Mouse (Mus musculus) heart, embryonic 11.5 days (tissue): ENCODE measurements around the gene Cdc14a. TPM values are rescaled to one million over a fixed set of nuclear protein-coding genes. Genes with fewer than 3 reads are reported as not detected.

Experiments
- ATAC-seq: fragments of 200-750 bp; cut with Nextera tagmentation; replicated peaks from 2 replicates; pipeline ENCODE4 v1.8.0; 2017; ENCODE audit warnings: moderate library complexity; ENCODE audit not compliant: insufficient number of reproducible peaks, low FRiP score, low TSS enrichment
- H3K27ac ChIP-seq: fragments of 300-500 bp; sonication (generic); 2 replicates; pipeline ENCODE4 v1.5.1; 2014; ENCODE audit warnings: mild to moderate bottlenecking, low read depth, low read length
- H3K27me3 ChIP-seq: fragments of 300-500 bp; sonication (generic); 2 replicates; pipeline ENCODE4 v1.6.1; 2014; ENCODE audit warnings: mild to moderate bottlenecking, low read length, mixed read lengths; ENCODE audit not compliant: control insufficient read depth, insufficient read depth
- H3K36me3 ChIP-seq: fragments of 300-500 bp; sonication (generic); 2 replicates; pipeline ENCODE4 v1.6.1; 2014; ENCODE audit warnings: mild to moderate bottlenecking, low read length, moderate library complexity, mixed read lengths; ENCODE audit not compliant: control insufficient read depth, insufficient read depth
- H3K4me1 ChIP-seq: fragments of 300-500 bp; sonication (generic); 2 replicates; pipeline ENCODE4 v1.6.1; 2014; ENCODE audit warnings: low read length; ENCODE audit not compliant: control insufficient read depth, insufficient read depth
- H3K4me2 ChIP-seq: fragments of 300-500 bp; sonication (generic); 2 replicates; pipeline ENCODE4 v1.6.1; 2014; ENCODE audit warnings: mild to moderate bottlenecking, moderate library complexity
- H3K4me3 ChIP-seq: fragments of 300-500 bp; sonication (generic); 2 replicates; pipeline ENCODE4 v1.5.1; 2014; ENCODE audit warnings: low read depth, low read length
- H3K9ac ChIP-seq: fragments of 300-500 bp; sonication (generic); 2 replicates; pipeline ENCODE4 v1.6.1; 2014; ENCODE audit warnings: mild to moderate bottlenecking, low read depth, low read length, moderate library complexity
- H3K9me3 ChIP-seq: fragments of 300-500 bp; sonication (generic); replicated peaks from 2 replicates; pipeline ENCODE4 v1.6.1; 2016; ENCODE audit warnings: low read length; ENCODE audit not compliant: control insufficient read depth
- WGBS: fragments of 180-500 bp; shearing (Covaris S2); extraction: QIAGEN DNeasy Blood & Tissue Kit; methylation state at CpG from one replicate; pipeline ENCODE4 v1.1.7; 2014; ENCODE audit not compliant: insufficient replicate concordance; 5-methylcytosine and 5-hydroxymethylcytosine counted together
- polyA plus RNA-seq: library from polyadenylated mRNA; unstranded; fragments of >200 nt; fragmentation: Nextera tagmentation; extraction: Ambion mirVana; gene quantifications from 2 replicates; pipeline ENCODE4 v1.2.1, GENCODE M21; 2014

The Cdc14a gene
- polyA plus RNA-seq, 1 experiment from 2014 or later, result 6.3 TPM

DNA sequence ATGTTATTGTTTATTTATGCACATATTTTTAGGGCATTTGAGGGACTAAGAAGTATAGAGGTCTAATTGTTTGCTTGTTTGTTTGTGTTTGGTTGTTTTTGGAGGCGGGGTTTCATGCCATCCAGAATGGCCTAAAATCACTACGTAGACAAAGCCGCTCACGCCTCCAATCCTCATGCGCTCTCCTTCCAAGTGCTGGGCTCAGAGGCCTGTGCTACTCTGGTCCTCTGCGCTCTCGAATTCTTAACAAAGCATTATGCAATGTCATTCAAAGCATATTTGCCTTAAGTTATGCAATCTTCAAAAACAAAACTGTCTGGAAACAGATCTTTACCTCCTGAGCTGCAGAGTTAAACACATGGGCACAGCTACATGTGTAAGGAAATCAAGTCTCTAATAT, 121.3 kb downstream of the Cdc14a start:
- ATAC-seq, result no peak
- H3K4me1 ChIP-seq, result peaks cover 2% of the 10 kb centered on the region; the same call in 1 of the 2 replicates
- H3K27ac ChIP-seq, result no peak overlapping the region
- no peaks in the 10 kb centered on the region for H3K9me3 ChIP-seq
- H3K27me3 ChIP-seq, result no peaks in the 10 kb centered on the region
- H3K36me3 ChIP-seq, result 0 out of 2 replicates have a peak, but pooled peaks cover 2% of the 10 kb centered on the region
- 94% methylated on average over 7 of the region's 7 CpGs for WGBS
- H3K4me2 ChIP-seq, result no peak overlapping the region
- H3K4me3 ChIP-seq, result no peak overlapping the region
- no peak overlapping the region for H3K9ac ChIP-seq

DNA sequence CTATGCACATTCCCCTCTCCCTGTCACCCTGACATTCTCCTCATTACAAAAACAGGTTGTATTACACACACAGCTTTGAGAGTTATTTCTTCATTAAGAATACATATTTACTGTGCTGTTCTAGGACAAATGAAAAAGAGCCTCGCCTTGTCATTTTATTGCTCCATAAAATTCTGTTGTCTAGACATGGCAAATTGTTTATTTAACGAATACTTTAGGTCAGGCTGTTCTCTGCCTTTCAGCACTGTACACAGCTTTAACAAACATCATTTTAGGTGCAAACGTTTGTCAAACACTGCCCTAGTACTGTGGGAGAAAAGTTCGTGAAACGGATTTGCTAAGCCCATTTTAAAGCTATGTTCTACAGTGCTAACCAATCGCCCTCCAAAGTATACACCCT, 122.1 kb downstream of the Cdc14a start:
- Histone ChIP-seq H3K4me3 (no peak overlapping the region), H3K27me3 (no peaks in the 10 kb centered on the region), H3K36me3 (0 out of 2 replicates have a peak, but pooled peaks cover 2% of the 10 kb centered on the region), H3K9ac (no peak overlapping the region), H3K4me1 (no peaks in the 10 kb centered on the region), H3K4me2 (no peak overlapping the region), H3K9me3 (no peaks in the 10 kb centered on the region), H3K27ac (no peak overlapping the region)
- ATAC-seq, result no peak
- WGBS, result 82% methylated on average over 6 of the region's 6 CpGs

DNA sequence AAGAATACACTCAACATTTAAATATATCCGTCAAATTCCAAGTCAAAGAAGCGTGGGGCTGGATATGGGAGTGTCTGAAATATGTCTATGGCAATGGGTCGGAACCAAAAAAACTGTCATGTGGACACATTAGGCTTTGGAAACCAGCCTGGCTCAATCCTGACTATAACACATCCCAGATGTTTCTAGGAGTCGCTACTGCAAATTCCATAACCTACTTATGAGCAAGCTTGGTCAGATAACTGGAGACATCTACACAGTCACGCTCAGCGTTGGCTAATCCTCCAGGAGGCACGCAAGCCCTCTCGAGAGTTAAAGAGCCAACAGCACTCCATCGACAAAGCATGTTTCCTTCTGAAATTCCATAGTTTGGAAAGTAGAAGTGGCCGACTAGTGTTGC, 125.1 kb downstream of the Cdc14a start:
- no peaks in the 10 kb centered on the region for H3K9me3 ChIP-seq
- no peak overlapping the region for H3K27ac ChIP-seq
- H3K9ac ChIP-seq, result no peak overlapping the region
- H3K4me1 ChIP-seq, result no peaks in the 10 kb centered on the region
- H3K27me3 ChIP-seq, result no peaks in the 10 kb centered on the region
- H3K36me3 ChIP-seq, result peaks cover 4% of the 10 kb centered on the region
- 86% methylated on average over 10 of the region's 10 CpGs for WGBS
- ATAC-seq, result no peak
- no peak overlapping the region for H3K4me2 ChIP-seq
- H3K4me3 ChIP-seq, result no peak overlapping the region

DNA sequence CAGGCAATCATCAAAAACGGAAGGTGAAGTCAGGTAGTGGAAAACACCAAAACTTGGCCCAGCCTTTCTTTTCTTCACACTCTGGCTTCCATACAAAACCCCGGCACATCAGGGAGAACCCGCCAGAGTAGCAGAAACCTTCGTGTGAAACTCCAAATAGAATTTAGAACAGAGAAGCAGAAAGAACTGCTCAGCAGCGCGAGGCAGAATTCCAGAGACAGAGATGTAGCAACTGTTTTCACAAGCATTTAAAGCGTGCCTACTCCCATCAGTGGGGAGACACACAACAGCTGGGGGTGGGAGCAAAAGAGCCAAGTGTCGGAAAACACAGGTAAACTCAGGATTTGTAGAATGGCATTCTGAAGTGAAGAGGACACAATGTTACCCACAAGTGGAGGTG, 125.8 kb downstream of the Cdc14a start:
- ATAC-seq, result no peak
- Histone ChIP-seq H3K4me1 (no peaks in the 10 kb centered on the region), H3K27ac (no peak overlapping the region), H3K9me3 (no peaks in the 10 kb centered on the region), H3K9ac (no peak overlapping the region), H3K4me2 (no peak overlapping the region), H3K4me3 (no peak overlapping the region), H3K27me3 (no peaks in the 10 kb centered on the region), H3K36me3 (peaks cover 6% of the 10 kb centered on the region)
- 91% methylated on average over 8 of the region's 8 CpGs for WGBS

DNA sequence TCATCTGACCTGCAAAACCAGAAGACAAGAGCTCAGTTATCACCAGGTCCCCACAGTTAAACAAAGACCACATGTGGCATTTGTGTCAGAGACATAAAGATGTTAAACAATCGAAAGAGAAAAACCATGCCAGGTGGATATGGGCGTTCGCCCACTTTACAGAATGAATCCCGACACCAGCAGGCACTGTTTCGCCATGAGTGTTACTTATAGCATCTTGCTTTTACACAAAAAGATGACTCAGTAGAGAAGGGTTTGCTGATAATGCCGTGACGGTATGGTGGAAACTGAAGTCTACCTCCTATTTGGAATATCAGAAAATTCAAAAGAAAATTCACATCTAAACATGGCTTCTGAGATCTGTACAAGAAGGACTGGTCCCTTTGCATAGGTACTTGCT, 126.7 kb downstream of the Cdc14a start:
- peaks cover 6% of the 10 kb centered on the region for H3K36me3 ChIP-seq
- no peaks in the 10 kb centered on the region for H3K27me3 ChIP-seq
- no peak overlapping the region for H3K9ac ChIP-seq
- 94% methylated on average over 7 of the region's 7 CpGs for WGBS
- H3K4me1 ChIP-seq, result no peaks in the 10 kb centered on the region
- H3K9me3 ChIP-seq, result no peaks in the 10 kb centered on the region
- H3K4me3 ChIP-seq, result no peak overlapping the region
- H3K27ac ChIP-seq, result no peak overlapping the region
- ATAC-seq, result no peak
- no peak overlapping the region for H3K4me2 ChIP-seq

DNA sequence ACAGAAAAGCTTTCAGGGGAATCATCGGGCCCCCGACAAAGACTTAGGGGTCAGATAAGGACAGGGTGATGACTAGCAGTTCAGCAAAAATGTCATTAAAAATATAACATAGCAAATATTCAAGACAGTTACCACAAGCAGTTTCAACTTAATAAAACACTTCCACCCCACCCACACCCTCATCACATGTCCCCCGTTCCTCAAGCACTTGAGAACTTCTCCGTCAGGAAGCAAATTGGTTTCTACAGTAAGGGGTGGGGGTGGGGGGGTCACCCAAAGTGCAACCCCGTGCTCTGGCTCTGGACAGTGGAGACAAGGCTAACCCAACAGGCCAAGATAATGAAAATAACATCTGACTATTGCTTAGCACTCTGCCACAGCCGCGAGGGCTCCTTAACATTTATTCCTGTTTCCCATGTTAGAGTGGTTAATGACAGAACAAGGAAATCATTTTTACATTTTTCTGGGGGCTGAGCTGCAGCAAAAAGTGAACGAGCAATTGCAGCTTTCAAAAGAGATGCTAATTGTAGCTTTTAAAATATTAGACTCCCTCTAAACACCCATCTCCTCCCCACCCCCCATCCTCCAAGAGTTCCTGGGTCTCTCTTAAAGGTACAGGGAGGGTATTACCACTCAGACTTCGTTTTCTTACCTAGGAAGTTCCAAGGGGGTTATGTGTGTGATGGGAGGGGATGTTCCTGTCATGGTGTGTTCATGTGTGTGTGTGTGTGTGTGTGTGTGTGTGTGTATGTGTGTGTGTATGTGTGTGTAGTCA, 133.6 kb downstream of the Cdc14a start:
- H3K27me3 ChIP-seq, result no peaks in the 10 kb centered on the region
- H3K36me3 ChIP-seq, result peaks cover 6% of the 10 kb centered on the region
- H3K4me2 ChIP-seq, result no peak overlapping the region
- 81% methylated on average over 9 of the region's 9 CpGs for WGBS
- no peak for ATAC-seq
- H3K9me3 ChIP-seq, result no peaks in the 10 kb centered on the region
- no peaks in the 10 kb centered on the region for H3K4me1 ChIP-seq
- H3K9ac ChIP-seq, result no peak overlapping the region
- H3K4me3 ChIP-seq, result no peak overlapping the region
- H3K27ac ChIP-seq, result no peak overlapping the region

DNA sequence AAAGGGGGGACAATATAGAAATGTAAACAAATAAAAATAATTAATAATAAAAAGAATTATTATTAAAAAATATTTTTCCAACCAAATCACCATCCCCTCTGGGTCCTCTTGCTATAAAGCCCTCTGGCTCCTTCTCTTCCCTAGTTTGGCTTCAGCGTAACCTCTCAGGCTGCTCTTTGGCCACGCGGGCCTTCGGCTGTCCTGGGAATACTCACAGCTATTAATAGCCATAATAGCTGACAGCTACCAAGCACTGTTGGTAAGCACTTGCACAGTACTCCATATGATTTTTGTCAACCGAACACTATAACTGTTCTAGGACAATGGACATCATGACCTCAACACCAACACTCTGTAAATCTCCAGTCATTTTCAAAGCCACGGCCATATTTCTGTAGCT, 135.0 kb downstream of the Cdc14a start:
- H3K27ac ChIP-seq, result no peak overlapping the region
- ATAC-seq, result 0 out of 2 replicates have a peak, but pooled peaks have one; percentile 18

DNA sequence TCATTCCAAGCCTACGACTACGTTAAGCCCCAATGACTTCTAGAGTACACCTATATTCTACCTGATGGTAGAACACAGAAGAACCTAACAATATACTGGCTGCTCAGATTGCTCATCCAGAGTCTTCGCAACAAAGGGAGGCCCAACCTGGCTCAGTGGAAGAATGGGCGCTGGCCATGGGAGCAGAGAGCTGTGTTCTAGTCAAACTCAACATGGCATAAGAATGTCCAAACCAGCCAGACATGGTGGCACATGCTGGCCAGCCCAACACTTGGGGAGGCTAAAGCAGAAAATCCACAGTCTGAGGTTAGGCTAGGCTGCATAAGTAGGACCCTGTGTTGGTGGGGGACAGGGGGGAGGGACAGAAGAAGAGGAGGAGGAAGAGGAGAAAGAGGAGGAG, 139.1 kb downstream of the Cdc14a start:
- Histone ChIP-seq H3K4me3 (no peak overlapping the region), H3K36me3 (no peaks in the 10 kb centered on the region), H3K9ac (no peak overlapping the region), H3K4me2 (no peak overlapping the region), H3K4me1 (no peaks in the 10 kb centered on the region; the same call in 1 of the 2 replicates), H3K27me3 (no peaks in the 10 kb centered on the region), H3K9me3 (no peaks in the 10 kb centered on the region), H3K27ac (no peak overlapping the region)
- WGBS, result 91% methylated on average over 4 of the region's 4 CpGs
- no peak for ATAC-seq

More for the DNA sequence above, 135.0 kb downstream of the Cdc14a start:
- H3K9me3 ChIP-seq, result no peaks in the 10 kb centered on the region
- H3K4me2 ChIP-seq, result no peak overlapping the region
- H3K4me1 ChIP-seq, result no peaks in the 10 kb centered on the region
- H3K9ac ChIP-seq, result no peak overlapping the region
- 57% methylated on average over 6 of the region's 6 CpGs for WGBS
- H3K27me3 ChIP-seq, result no peaks in the 10 kb centered on the region
- peaks cover 6% of the 10 kb centered on the region for H3K36me3 ChIP-seq
- no peak overlapping the region for H3K4me3 ChIP-seq

DNA sequence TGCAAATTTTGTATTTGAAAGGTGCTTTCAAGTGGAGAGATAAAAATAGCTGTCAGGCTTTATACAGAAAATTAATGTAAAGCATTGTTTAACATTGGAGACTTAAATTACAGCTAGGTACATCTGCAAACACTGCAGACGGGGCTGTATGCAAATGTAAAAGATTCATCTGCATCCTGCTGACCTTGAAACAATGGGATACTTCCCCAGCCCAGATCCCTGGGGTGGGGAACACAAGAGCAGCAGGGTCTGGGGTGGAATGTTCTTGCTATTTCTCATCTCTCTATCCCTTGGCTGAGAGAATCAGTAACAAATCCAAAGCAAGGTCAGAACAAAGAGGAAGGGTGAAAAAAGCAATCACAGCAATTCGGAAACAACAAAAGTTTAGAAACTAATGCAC, 139.8 kb downstream of the Cdc14a start:
- H3K27me3 ChIP-seq, result no peaks in the 10 kb centered on the region
- H3K36me3 ChIP-seq, result no peaks in the 10 kb centered on the region
- no peaks in the 10 kb centered on the region; the same call in 1 of the 2 replicates for H3K4me1 ChIP-seq
- ATAC-seq, result no peak
- H3K4me3 ChIP-seq, result no peak overlapping the region
- H3K9me3 ChIP-seq, result no peaks in the 10 kb centered on the region
- 59% methylated on average over 2 of the region's 2 CpGs for WGBS
- no peak overlapping the region for H3K4me2 ChIP-seq
- no peak overlapping the region for H3K9ac ChIP-seq
- H3K27ac ChIP-seq, result no peak overlapping the region
